Mouse (Mus musculus) E14TG2a.4 (cell line): Measurements from ENCODE around the gene Rrp1b.

Experiments used
- CTCF ChIP-seq: conservative IDR thresholded peaks from 2 replicates; pipeline ENCODE4 v1.5.1; 2014; ENCODE audit warnings: low read length
- POU5F1 ChIP-seq: IDR thresholded peaks from 2 replicates; pipeline ENCODE4 v1.6.1; 2014; ENCODE audit warnings: low read length, borderline replicate concordance

- TF ChIP-seq CTCF, result no peak
- no peak for TF ChIP-seq POU5F1
These were observed 23.6 kb upstream of the Rrp1b start for GRCm38 (mm10) chr17:32012254-32012653.
